Mouse (Mus musculus) ovary, postnatal 36 days (tissue): ENCODE measurements around the gene Kcnj16.

Source experiments
- DNase-seq: peaks from one replicate; pipeline ENCODE4 v3.0.0; 2022; ENCODE audit warnings: low spot score, mixed read lengths

The Kcnj16 gene

DNA sequence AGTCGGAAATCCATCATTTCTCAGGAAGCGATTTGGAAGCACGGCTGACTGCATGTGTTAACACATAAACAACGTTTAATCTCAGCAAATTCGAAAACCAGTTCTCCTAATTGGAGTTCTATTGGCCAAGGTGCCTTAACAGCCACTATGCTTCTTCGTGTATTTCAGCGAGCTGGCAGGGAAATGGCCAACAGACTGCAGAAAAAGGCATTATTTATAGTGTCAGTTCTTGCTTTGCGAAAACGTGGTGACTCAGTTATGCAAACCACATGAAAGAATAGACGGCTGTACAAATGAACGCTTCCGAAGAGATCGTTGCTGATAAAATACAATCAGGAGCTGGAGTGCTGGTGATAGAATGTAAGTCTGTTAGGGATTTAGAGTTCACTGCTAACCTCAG lies 88.2 kb downstream of the Kcnj16 start:
- DNase-seq: no peak

DNA sequence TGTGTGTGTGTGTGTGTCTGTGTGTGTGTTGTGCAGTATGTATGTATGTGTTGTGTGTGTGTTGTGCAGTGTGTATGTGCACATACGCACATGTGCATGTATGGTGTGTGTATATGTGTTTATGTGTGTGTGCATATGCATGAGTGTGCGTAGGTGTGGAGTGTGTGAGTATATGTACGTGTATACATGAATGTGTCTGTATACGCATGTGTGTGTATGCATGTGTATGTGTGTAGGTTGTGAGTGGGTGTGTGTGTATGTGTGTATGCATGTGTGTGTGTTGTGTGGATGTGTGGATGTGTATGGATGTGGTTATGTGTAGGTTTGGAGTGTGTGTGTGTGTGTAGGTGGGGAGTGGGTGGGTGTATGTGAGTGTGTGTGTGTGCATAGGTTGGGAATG lies 89.6 kb downstream of the Kcnj16 start:
- DNase-seq: no peak

DNA sequence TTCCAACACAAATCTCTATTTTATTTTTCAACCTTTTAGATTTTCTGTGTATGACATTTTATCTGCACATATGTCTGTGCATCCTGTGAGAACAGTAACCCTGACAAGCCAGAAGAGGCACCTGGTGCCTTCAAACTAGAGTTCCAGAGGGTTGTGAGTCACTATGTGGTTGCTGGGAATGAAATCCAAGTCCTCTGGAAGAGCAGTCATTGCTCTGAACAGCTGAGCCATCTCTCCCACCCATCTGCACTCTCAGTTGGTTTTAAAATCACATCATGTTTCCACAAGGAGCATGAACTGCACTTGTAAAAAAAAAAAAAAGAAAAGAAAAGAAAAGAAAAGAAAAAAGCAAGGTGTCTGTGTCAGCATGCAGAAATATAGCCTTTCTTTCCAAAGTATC lies 91.6 kb downstream of the Kcnj16 start:
- no peak for DNase-seq

DNA sequence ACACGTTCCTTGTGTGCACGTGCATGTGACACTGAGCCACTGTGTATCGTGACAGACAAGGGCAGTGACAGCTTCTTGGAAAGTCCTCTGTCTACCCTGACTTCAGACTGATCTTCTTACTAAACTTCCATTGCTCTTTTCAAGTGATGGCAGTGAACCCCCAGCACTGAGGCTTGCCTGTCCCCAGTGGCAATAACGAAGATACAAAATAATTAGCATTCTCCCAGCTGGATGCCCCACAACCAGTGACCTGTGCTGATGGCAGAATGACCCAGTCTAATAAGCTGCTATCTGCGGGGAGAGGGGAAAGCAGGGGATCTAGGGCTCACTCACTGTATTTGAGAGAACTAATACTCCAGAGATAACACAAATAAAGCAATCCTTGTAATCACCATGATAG lies 92.4 kb downstream of the Kcnj16 start:
- no peak for DNase-seq

DNA sequence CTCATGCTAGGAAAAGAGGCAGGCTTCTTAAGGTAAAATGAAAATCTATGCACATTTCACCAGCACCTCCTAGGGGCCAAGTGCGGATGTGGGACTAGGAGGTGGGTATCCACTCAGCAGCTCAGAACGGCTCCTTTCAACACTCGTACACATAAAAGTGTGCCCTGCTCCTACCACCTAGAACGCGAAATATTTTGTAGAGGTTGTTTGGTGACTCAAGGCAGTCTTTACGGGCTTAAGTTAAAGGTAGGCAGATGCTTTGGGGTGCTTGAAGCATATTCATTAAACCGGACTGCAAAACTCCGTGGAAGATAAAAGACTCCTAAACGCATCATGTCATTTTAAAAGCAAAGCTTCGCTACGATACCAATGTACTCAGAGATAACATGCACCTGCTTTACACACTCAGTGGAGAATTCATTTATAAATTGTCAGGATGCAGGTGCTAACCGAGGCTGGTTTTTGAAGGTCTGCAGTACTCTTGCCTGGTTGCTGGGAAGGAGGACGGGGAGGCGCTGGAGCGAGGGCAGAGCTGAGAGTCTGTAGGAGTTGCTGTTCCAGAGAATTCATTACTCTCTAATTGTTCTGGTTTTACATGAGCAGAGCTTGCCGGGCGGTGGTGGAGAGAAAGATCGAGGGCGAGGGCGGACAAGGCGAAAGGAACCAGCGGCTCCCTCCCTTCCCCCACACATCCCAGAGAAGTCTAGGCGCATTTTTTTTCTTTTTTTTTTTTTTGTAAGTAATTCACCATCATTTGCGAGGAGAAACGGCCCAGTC lies 97.1 kb downstream of the Kcnj16 start:
- DNase-seq: peak; percentile 27

DNA sequence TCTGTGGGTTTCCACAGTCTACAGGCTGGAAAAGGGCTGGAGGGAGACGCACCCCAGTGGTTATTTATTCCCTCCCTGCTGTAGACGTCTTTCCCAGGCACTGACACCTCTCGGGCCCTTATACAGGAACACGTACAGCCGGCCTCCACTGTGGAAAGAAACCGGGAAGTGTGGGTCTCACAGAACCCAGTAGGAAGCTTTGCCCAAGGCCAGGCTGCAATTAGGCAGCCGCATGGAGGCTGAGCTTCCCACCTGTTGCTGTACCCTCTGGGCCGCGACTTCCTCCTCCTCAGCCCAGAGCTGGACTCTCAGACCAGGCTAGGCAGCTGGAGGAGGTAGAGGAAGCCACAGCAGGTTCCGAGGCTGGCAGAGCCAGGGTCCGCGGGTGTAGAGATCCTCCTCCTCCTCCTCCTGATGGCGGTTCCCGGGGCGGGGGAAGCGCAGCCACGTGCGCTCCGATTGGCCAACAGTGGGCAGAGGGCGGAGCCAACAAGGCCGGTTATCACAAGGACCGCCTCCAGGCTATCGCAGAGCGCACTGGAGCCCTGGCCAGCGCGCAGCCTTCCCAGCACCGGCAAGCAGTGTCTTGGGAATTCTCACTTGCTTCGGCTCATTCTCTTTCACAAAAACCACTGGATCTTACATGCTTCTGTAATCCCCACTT lies 97.9 kb downstream of the Kcnj16 start, which contains the start of gene Kcnj2:
TSS of gene Kcnj2 (plus strand) at position 530 of the 664 bp plus-strand sequence.
- DNase-seq: peak; percentile 92

DNA sequence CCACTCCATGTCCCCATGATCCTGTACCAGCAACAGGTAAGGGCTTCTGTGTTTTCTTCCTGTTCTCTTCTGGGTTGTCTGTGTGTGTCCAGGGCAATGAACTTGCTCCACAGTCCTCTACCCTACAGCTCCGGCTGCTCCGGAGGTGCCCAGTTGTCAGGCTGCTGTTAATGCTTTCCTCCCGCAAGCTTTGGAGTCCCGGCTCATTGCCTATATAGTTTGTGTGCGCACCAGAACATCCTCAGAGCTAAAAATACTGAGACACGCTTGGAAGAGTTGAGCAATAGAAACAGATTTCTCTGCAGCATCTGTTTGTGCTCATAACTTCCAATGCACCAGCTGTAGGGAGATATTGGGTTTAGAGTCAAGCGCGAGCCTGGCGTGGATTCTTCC lies 98.5 kb downstream of the Kcnj16 start:
- no peak for DNase-seq

DNA sequence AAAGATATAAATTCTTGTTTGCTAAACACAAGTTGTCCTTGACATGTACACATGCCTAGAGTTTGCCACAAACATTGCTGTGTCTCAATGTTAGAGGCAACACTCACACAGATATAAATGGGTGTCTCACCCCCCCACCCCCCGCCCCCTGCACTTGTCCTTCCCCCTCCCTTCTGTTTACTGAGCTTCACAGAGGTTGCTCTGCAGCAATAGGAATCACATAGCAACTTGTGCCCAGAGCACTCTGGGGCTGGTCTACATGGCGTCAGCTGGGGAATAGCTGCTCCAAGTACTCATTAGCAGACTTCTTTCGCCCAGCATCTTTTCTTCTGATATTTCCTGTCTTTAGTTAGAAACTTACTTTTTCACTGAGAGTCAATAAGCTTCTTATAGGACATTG lies 100.0 kb downstream of the Kcnj16 start:
- DNase-seq: no peak

DNA sequence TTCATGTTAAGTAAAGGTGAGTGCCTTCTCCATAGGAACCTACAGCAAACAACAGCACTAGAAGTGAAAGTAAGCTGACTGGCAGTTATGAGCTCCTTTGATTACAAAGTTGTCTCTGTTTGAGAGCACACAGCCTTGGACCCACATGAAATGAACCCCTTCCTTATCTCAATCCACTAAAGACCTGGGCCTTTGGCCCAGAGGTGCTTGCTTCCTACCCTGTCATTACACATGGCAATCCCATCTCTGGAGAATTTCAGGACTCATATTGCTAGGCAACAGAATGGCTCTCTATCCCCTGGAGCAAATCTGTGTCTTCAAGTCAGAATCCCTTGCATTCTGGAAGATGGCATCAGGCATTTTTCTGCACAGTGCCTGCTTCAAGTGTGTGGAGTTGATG lies 102.6 kb downstream of the Kcnj16 start:
- DNase-seq: no peak

DNA sequence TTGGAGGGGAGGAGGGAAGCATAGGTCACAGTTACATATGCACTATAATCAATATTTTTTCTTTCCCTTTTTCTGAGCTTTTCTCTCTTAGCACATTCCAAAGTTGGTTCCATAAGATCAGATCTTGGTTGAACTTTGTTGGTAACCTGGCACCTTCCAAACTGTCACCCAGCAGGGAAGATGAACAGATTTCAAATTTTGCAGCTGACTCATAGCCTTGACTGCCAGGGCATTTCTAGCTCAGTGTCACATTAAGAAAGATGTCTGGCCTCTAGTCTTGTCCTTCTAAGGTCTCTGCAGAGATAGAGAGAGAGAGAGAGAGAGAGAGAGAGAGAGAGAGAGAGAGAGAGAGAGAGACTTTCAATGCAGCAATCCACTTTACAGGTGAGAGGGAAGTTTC lies 106.3 kb downstream of the Kcnj16 start:
- no peak for DNase-seq
